Mouse (Mus musculus) cortical plate, adult 2 months (tissue): Measurements from ENCODE around the gene Tfap2a.

Source experiments
- CTCF ChIP-seq: fragments of 200-500 bp; IDR thresholded peaks from 2 replicates; pipeline ENCODE4 v1.5.1; 2011; ENCODE audit warnings: mild to moderate bottlenecking, control low read depth, low read length; ENCODE audit not compliant: insufficient read depth; ENCODE audit errors: extremely low read depth
- POLR2A ChIP-seq: fragments of 200-500 bp; IDR thresholded peaks from 2 replicates; pipeline ENCODE4 v1.6.1; 2011; ENCODE audit warnings: mild to moderate bottlenecking, low read length, control low read depth; ENCODE audit not compliant: insufficient read depth; ENCODE audit errors: extremely low read depth

GRCm38 (mm10) chr13:40723598-40723920 is 14.6 kb downstream of the Tfap2a start:
- TF ChIP-seq CTCF, result no peak
- no peak for TF ChIP-seq POLR2A
